Mouse (Mus musculus) midbrain, embryonic 10.5 days (tissue): ENCODE measurements at regions not wholly inside any gene's neighbourhood (a gene's known extent, or its start where the extent isn't known, plus 50 kb on each side); places are given as distances from the start of the nearest gene placed in this dataset.

Experiments used
- DNase-seq: peaks from one replicate; pipeline ENCODE4 v3.0.0-alpha.2; 2017; ENCODE audit warnings: low spot score
- H3K27ac ChIP-seq: fragments of 300-500 bp; sonication (generic); replicated peaks from 2 replicates; pipeline ENCODE4 v1.5.1; 2016; ENCODE audit warnings: mild to moderate bottlenecking
- H3K27me3 ChIP-seq: fragments of 300-500 bp; sonication (generic); 2 replicates; pipeline ENCODE4 v1.6.1; 2016; ENCODE audit warnings: low read depth, mild to moderate bottlenecking; ENCODE audit not compliant: poor library complexity, severe bottlenecking
- H3K36me3 ChIP-seq: fragments of 300-500 bp; sonication (generic); 2 replicates; pipeline ENCODE4 v1.6.1; 2016; ENCODE audit warnings: mild to moderate bottlenecking, moderate library complexity
- H3K4me1 ChIP-seq: fragments of 300-500 bp; sonication (generic); 2 replicates; pipeline ENCODE4 v1.6.1; 2016
- H3K4me3 ChIP-seq: fragments of 300-500 bp; sonication (generic); 2 replicates; pipeline ENCODE4 v1.5.1; 2016; ENCODE audit warnings: mild to moderate bottlenecking, moderate library complexity
- H3K9me3 ChIP-seq: fragments of 300-500 bp; sonication (generic); replicated peaks from 2 replicates; pipeline ENCODE4 v1.6.1; 2016; ENCODE audit warnings: mild to moderate bottlenecking
- WGBS: fragments of 180-500 bp; shearing (Covaris S2); methylation state at CpG from one replicate; pipeline ENCODE4 v1.1.7; 2016; 5-methylcytosine and 5-hydroxymethylcytosine counted together

DNA sequence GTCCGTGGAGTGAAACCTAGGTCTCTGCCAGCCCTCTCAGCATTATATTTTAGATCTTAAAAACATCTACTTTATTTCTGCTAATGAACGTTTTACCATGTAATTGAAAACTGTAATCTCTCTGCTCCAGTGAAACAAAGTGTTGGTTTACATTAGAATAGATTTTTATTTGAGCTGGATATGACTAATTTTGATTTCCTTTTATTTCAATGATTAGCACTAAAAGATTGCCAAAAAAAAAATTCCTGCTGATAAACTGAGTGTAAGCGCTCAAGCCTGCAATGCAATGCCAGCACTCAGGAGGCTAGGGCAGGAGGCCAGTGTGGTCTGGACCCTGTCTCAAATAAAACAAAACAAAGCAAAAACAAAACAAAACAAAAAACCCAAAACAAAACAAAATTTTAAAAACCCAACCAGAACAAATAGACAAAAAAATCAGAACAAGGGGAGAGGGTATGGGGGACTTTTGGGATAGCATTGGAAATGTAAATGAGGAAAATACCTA is 69.3 kb upstream of the E2f3 start:
- no peak for DNase-seq
- H3K36me3 ChIP-seq = no peaks in the 10 kb centered on the region
- WGBS = 83% methylated on average over 3 of the region's 3 CpGs
- H3K4me3 ChIP-seq = no peak overlapping the region
- no peaks in the 10 kb centered on the region for H3K27me3 ChIP-seq
- H3K4me1 ChIP-seq = peaks cover 3% of the 10 kb centered on the region; the same call in 1 of the 2 replicates
- H3K9me3 ChIP-seq = no peaks in the 10 kb centered on the region
- no peak overlapping the region for H3K27ac ChIP-seq

DNA sequence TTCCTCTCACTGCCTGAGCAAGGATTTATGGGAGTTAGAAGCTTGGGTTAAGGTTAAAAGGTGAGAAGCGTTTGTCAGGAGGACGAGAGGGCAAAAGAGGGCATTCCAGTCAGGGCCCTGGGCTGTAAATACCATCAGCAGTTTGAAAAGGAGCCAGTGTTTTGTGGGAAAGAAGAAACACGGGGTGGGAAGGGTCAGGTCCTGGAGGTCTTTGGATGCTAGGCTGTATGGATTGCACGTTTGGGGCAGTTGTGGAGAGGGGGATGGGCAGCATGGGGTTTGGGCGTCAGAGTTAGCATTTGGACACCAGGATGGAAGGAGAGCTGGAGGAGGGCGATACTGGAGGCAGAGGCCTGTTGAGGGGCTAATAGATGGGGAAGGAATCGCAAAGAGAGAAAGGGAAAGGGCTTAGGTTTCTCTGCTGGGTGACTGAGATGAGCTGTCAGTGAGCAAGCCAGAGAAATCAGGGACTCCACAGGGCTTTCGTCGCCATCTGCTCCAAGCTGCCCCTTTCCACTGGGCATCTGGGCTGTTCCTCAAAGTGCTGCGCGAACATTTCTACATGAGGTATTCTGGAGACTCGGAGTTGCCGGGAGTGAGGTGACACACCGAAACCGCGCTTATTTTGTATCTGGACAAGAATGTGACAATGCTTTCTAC is 66.2 kb upstream of the E2f3 start:
- 70% methylated on average over 16 of the region's 16 CpGs for WGBS

DNA sequence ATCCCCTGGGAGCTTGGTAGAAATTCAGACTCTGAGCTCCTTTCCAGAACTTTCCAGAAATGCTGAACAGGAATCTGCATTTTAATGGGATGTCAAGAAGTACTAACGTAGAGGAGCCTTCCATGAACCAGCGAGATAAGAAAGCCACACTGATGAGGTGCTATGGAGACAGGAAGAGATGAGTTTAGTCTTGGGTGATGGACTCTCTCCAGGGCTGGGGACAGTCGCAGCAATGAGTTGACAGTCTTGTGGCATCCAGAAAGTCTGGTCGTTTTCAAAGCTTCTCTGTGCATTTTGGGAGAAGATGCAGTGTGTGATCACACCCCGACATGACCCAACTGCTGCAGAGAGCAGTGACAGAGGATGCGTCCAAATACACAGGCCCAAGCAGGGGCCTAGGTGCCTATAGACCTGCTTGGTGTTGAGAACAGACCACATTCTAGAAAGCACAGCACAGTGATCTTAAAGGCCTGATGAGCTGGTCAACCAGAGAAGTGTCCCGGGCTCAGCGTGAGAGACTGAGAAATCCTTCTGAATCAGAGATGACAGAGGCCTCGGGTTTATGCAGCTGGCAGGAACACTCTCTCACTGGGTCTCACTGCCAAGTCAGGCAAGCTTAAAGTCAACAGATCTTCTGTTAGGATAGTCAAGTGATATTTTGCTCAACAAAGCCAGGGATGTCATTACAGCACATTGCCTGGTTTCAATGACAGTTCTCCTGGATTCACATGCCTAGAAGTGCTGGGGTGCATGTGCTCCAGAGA is 65.1 kb upstream of the E2f3 start:
- H3K9me3 ChIP-seq = no peaks in the 10 kb centered on the region

More for the DNA sequence above, 66.2 kb upstream of the E2f3 start:
- Histone ChIP-seq H3K9me3 (no peaks in the 10 kb centered on the region), H3K27me3 (no peaks in the 10 kb centered on the region), H3K4me3 (no peak overlapping the region), H3K36me3 (no peaks in the 10 kb centered on the region), H3K4me1 (peaks cover 3% of the 10 kb centered on the region; the same call in 1 of the 2 replicates), H3K27ac (no peak overlapping the region)
- DNase-seq = no peak

DNA sequence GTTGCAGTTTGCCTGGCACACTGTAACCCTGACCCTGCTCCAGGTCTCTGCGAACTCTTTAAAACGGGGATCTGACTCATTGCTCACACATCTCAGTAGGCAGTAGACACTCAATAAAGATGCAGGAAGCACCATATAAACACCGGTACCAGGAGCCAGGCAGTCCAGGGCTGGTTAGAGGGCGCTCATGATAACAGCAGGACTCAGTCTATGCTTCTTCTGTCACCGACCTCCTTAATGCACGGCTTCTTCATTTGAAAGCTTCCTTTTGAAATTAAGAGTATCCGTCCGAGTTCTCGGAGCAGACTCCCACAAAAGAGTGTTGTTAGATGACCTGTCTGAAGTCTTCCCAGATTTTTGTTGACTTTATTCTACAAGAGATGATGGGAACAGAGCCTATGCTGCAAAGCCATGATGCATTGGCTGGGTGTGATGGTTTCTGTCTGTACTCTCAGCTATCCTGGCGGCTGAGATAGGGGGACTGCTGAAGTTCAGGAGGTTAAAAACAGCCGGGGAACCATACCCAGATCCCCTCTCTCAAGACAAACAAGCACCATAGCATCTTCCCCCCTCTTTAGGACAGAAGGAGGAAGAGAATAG is 62.5 kb upstream of the E2f3 start:
- 85% methylated on average over 11 of the region's 11 CpGs for WGBS
- no peak overlapping the region for H3K27ac ChIP-seq

More for the DNA sequence above, 65.1 kb upstream of the E2f3 start:
- Histone ChIP-seq H3K4me1 (peaks cover 3% of the 10 kb centered on the region; the same call in 1 of the 2 replicates), H3K27me3 (no peaks in the 10 kb centered on the region), H3K36me3 (no peaks in the 10 kb centered on the region), H3K27ac (no peak overlapping the region), H3K4me3 (no peak overlapping the region)
- whole genome bisulfite sequencing = 88% methylated on average over 9 of the region's 9 CpGs
- no peak for DNase-seq

DNA sequence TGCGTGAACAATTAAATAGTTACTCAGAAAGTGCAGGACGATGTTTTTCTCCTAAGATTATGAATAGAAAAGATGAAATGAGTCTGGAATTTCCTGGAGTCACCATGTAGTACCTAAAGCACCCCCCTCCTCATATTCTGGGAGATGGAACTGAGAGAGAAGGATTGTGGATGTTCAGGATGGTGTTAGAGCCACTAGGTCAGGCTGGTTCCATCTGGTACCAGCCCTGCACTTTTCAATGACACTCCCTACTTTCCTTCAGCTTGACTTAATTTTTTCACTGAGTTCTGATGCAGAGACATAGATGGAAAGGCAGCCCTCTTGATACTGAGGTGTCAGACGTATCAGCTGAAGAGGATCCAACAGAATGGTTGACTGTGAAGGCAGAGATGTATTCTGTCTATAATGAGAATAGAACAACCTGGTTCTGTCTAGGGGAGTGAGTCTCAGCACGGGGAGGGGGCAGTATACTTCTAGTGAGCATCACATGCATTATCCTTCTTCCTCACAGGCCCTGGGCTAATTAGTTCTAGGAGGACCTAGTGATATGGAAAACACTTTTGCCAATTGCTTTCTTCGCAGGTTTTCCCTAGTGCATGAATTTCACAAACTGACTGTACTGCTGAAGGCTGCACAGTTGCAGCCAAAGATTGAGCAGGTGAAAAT is 60.8 kb upstream of the E2f3 start:
- Histone ChIP-seq H3K4me3 (no peak overlapping the region), H3K4me1 (peaks cover under 1% of the 10 kb centered on the region; the same call in 1 of the 2 replicates), H3K27me3 (no peaks in the 10 kb centered on the region), H3K9me3 (no peaks in the 10 kb centered on the region), H3K36me3 (no peaks in the 10 kb centered on the region), H3K27ac (no peak overlapping the region)
- no peak for DNase-seq
- 87% methylated on average over 5 of the region's 5 CpGs for WGBS

More for the DNA sequence above, 62.5 kb upstream of the E2f3 start:
- Histone ChIP-seq H3K36me3 (no peaks in the 10 kb centered on the region), H3K9me3 (no peaks in the 10 kb centered on the region), H3K4me1 (peaks cover 3% of the 10 kb centered on the region; the same call in 1 of the 2 replicates), H3K4me3 (no peak overlapping the region), H3K27me3 (no peaks in the 10 kb centered on the region)
- DNase-seq = no peak

DNA sequence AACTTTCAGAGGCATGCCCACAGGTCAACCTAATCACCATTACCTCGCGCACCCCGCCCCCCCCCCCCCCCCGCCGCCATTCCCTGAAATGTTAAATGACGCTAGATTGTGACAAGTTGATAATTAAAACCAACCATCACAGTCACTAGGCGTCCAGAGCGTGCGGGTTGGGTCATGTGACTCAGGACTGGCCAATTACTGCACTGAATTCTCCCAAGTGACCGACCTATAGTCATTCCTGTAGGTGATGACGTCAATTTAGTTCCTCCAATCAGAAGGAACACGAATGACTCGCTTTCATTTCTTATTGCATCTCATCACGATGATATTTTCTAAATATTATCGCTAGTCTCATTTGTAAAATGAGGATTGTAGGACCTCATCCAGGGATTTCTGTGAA is 60.2 kb upstream of the E2f3 start:
- Histone ChIP-seq H3K4me1 (no peaks in the 10 kb centered on the region), H3K9me3 (no peaks in the 10 kb centered on the region), H3K36me3 (no peaks in the 10 kb centered on the region), H3K27me3 (no peaks in the 10 kb centered on the region), H3K4me3 (no peak overlapping the region), H3K27ac (no peak overlapping the region)
- 68% methylated on average over 15 of the region's 15 CpGs for WGBS
- no peak for DNase-seq

DNA sequence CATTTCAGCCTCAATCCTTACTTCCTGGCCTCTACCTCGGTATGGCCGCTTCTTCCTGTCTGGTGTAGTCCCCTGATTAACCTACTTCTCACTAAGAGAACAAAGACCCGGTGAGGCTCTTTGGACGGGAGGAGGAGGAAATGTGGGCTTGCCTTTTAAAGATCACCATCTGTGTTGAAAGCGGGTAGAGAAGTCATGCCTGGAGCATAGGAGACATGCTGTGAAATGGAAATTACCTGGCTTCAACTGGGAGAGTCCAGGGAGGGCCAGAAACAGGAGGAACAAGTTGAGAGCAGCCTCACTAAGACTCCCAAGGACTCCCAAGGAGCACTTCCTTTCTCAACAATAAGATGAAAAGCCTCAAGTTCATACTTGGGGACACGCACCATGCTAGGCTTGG is 59.4 kb upstream of the E2f3 start:
- Histone ChIP-seq H3K4me1 (no peaks in the 10 kb centered on the region), H3K27ac (no peak overlapping the region)
- 82% methylated on average over 6 of the region's 6 CpGs for WGBS

DNA sequence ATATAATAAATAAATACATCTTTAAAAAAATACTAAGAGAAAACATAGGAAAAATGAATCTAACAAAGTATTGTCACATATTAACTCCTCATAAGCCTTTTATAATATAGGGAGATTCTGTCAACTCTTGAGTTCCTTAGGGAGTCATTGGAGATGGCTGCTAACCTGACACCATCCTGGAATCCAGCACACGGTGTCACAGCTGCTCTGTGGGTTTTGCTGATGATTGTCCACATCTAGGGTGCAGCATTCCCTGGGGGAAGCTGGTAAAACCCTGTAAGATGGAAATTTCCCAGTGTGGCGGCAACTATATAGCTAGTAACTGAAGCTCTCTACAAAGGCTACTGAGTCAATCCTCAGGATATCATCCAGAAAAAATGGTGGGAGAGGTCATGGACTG is 58.9 kb upstream of the E2f3 start:
- no peaks in the 10 kb centered on the region for H3K4me1 ChIP-seq
- H3K27ac ChIP-seq = no peak overlapping the region
- 86% methylated on average over 2 of the region's 2 CpGs for WGBS
- no peak overlapping the region for H3K4me3 ChIP-seq
- no peaks in the 10 kb centered on the region for H3K9me3 ChIP-seq
- no peaks in the 10 kb centered on the region for H3K27me3 ChIP-seq
- H3K36me3 ChIP-seq = no peaks in the 10 kb centered on the region
- no peak for DNase-seq

More for the DNA sequence above, 59.4 kb upstream of the E2f3 start:
- Histone ChIP-seq H3K9me3 (no peaks in the 10 kb centered on the region), H3K36me3 (no peaks in the 10 kb centered on the region), H3K27me3 (no peaks in the 10 kb centered on the region), H3K4me3 (no peak overlapping the region)
- no peak for DNase-seq

DNA sequence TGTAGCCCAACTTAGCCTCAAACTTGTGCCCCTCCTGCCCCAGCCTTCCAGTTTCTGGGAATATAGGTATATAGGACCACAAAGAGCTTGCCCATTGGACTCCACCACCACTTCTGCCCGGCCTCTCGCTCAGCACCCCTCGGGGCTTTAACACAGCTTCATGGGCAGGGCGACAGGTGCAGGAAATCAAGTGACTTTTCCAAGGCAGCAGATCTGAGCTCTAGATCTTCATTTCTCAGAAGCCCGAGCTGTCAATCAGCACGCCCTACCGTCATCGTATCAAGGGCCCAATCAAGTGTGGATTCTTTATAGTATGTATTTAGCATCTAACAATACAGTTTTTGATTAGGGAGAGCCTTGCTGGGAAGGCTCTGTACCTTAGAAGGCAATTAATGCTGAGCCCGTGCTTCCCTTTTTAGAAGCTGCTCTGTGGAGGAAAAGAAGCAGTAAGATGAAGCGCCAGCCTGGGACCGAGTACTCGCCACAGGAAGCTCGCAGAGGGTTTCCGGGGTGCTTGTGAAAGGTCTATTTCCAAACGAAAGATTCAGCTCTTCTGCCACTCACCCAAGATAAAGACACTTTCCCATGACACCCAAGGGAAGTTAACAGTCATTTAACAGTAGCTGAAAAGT is 56.9 kb upstream of the E2f3 start:
- Histone ChIP-seq H3K4me3 (no peak overlapping the region), H3K27me3 (no peaks in the 10 kb centered on the region), H3K27ac (no peak overlapping the region), H3K4me1 (no peaks in the 10 kb centered on the region), H3K36me3 (no peaks in the 10 kb centered on the region), H3K9me3 (no peaks in the 10 kb centered on the region)
- DNase-seq = no peak
- WGBS = 81% methylated on average over 15 of the region's 15 CpGs

DNA sequence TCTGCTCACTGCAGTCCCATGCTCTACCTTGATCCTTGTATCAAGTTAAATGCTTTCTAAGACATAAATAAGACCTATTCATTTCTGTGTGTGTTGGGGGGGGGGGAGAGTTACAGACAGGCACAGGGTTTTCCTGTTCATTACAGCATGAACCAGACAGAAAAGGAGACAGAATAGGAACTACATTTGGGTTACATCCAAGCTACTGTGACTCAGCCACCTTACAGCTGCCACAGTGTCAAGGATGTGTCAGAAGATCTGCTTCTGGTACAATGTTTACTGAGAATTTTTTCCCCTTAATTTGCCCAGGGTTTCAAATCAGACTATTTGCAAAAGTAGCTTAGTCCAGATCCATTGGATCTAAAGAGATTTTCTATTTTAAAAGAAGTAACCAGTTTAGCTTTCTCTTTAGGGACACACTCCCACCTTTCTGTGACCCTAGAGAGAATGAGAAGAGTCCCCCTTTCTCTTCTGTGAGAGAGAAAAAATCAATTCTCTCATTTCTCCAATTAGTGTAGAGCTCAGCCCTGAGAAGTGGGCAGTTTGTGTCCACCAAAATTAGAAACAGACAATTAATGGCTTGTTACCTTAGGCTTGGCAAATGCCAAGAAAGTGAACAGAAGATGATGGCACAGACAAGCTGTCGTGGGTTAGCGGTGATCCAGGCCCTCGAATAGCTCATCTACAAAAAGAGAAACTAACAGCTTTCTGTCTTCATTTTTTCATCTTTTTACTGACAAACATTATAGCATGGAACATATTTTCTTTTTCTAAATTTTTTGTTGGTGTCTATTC is 55.8 kb upstream of the E2f3 start:
- Histone ChIP-seq H3K4me3 (no peak overlapping the region), H3K4me1 (no peaks in the 10 kb centered on the region), H3K27me3 (no peaks in the 10 kb centered on the region), H3K9me3 (no peaks in the 10 kb centered on the region), H3K27ac (no peak overlapping the region), H3K36me3 (no peaks in the 10 kb centered on the region)
- no peak for DNase-seq
- WGBS = 90% methylated on average over 3 of the region's 3 CpGs

DNA sequence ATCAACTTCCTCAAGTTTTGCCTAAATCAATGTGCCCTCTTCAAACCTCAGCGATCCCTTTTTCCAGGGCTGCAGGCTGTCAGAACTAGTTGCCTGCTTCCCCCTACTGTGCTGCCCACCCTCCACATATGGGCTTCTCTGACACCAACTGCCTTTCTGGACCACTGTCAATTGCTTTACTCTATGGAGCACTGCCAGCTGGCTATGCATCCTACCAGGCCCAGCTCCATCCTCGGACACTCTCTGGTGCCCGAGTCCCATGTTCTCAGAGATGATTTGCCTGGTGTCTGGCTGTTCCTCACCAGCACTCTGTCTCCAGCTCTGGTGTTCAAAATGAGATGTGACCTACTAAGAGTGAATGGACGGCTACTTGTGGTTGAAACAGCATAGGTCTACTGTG is 54.4 kb upstream of the E2f3 start:
- H3K4me1 ChIP-seq = no peaks in the 10 kb centered on the region
- H3K4me3 ChIP-seq = no peak overlapping the region
- no peak overlapping the region for H3K27ac ChIP-seq
- H3K36me3 ChIP-seq = no peaks in the 10 kb centered on the region
- H3K9me3 ChIP-seq = no peaks in the 10 kb centered on the region
- WGBS = 93% methylated on average over 4 of the region's 4 CpGs
- DNase-seq = no peak
- H3K27me3 ChIP-seq = no peaks in the 10 kb centered on the region

DNA sequence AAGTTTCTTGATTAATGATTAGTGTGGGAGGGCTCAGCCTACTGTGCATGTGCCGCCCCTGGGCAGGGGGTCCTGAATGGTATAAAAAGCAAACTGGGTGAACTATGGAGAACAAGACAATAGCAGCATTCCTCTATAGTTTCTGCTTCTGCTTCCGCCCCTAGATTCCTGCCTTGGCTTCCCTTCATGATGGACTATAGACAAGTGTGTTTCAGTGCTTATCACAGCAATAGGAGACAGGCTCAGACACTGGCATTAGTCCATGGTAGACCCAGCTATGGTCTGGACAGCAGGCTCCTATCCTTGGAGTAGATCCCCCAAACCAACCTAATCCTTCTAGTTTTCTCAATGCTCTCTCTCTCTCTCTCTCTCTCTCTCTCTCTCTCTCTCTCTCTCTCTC is 53.9 kb upstream of the E2f3 start:
- no peaks in the 10 kb centered on the region for H3K27me3 ChIP-seq
- WGBS = 76% methylated on average over 2 of the region's 2 CpGs

More for the DNA sequence above, 53.9 kb upstream of the E2f3 start:
- Histone ChIP-seq H3K27ac (no peak overlapping the region), H3K36me3 (no peaks in the 10 kb centered on the region), H3K9me3 (no peaks in the 10 kb centered on the region), H3K4me1 (no peaks in the 10 kb centered on the region), H3K4me3 (no peak overlapping the region)
- no peak for DNase-seq
